In genomic region chr4:139115721-139116120, GRCm38 (mm10) we compare ENCODE assay signal across 14 mouse cellular contexts. TPM values are rescaled to one million over a fixed set of nuclear protein-coding genes. Genes with fewer than 3 reads are reported as not detected.
DNase-seq lines count a peak whose midpoint lies in the region; ATAC-seq and TF ChIP-seq lines count a peak whose summit lies in the region.
"Had no signal": no experiment of that assay in that cellular context is flagged by ENCODE, and none has a peak within 500 bp of the region (broad histone marks: within the 10 kb centered on the region; RNA-seq: fewer than 3 reads in every experiment).

No protein-coding gene starts in this region.

- H3K9ac ChIP-seq in hindbrain, embryonic 11.5 days (ENCODE audit: low read depth, low read length) = no peak overlapping the region
- no peak overlapping the region for H3K9ac ChIP-seq in hindbrain, embryonic 16.5 days (ENCODE audit: low read depth, low read length)
- no peak overlapping the region for H3K9ac ChIP-seq in liver, postnatal 0 days (replicated peaks)
- H3K9ac ChIP-seq: embryonic facial prominence, embryonic 12.5 days; neural tube, embryonic 13.5 days had no signal

- POLR2A ChIA-PET in Patski (lab: Charles Lee) = interaction anchor here (1.1 kb wide), 1 partner anchor 10 kb away, joined by 3 read pairs; no protein-coding TSS in a partner anchor

- no peak overlapping the region for H3K27ac ChIP-seq in hindbrain, embryonic 11.5 days (ENCODE audit: low read depth, low read length)
- no peak overlapping the region for H3K27ac ChIP-seq in hindbrain, embryonic 16.5 days (ENCODE audit: low read depth, low read length)
- H3K27ac ChIP-seq in liver, postnatal 0 days (ENCODE audit: low read depth) = no peak overlapping the region
- H3K27ac ChIP-seq: embryonic facial prominence, embryonic 12.5 days; neural tube, embryonic 13.5 days had no signal

- ATAC-seq in hindbrain, embryonic 11.5 days (ENCODE audit: low FRiP score) = no peak
- ATAC-seq in hindbrain, embryonic 16.5 days = no peak
- no peak for ATAC-seq in Patski
- ATAC-seq in liver, postnatal 0 days = no peak
- ATAC-seq in frontal cortex, adult (ENCODE audit: low TSS enrichment) = no peak

- CTCF ChIA-PET in Patski (lab: Charles Lee) = interaction anchor here (1.4 to 1.6 kb wide), 2 partner anchors 14 to 29 kb away, joined by 3 to 5 read pairs; no protein-coding TSS in a partner anchor

- no peaks in the 10 kb centered on the region for H3K36me3 ChIP-seq in hindbrain, embryonic 11.5 days (ENCODE audit: control insufficient read depth, insufficient read depth, low read length)
- H3K36me3 ChIP-seq in hindbrain, embryonic 16.5 days (ENCODE audit: control insufficient read depth, insufficient read depth, low read length) = no peaks in the 10 kb centered on the region
- no peaks in the 10 kb centered on the region for H3K36me3 ChIP-seq in liver, postnatal 0 days (replicated peaks; ENCODE audit: insufficient read depth, low read length)
- H3K36me3 ChIP-seq: embryonic facial prominence, embryonic 12.5 days; neural tube, embryonic 13.5 days had no signal

- WGBS in hindbrain, embryonic 11.5 days = 90% methylated on average over 5 of the region's 5 CpGs
- 88% methylated on average over 4 of the region's 5 CpGs for WGBS in hindbrain, embryonic 16.5 days
- WGBS in liver, postnatal 0 days (ENCODE audit: insufficient replicate concordance) = 91% methylated on average over 5 of the region's 5 CpGs

- no peak for TF ChIP-seq EP300 in liver, postnatal 0 days (IDR thresholded peaks at IDR 0.05; ENCODE audit: low read depth)

- in situ Hi-C loops in Patski (cut with MboI; ENCODE audit: low pct_unique_long_range_greater_than_20kb) = no loop called here

- no peak overlapping the region for H3K4me3 ChIP-seq in hindbrain, embryonic 11.5 days (ENCODE audit: low read depth, low read length)
- no peak overlapping the region for H3K4me3 ChIP-seq in hindbrain, embryonic 16.5 days (ENCODE audit: low read length)
- H3K4me3 ChIP-seq in liver, postnatal 0 days (ENCODE audit: low read depth, low read length) = no peak overlapping the region
- H3K4me3 ChIP-seq: embryonic facial prominence, embryonic 12.5 days; neural tube, embryonic 13.5 days had no signal

- peak; percentile 25 for DNase-seq in hindbrain, embryonic 11.5 days (ENCODE audit: low spot score)
- peak; percentile 50 for DNase-seq in retina, postnatal 1 day
- DNase-seq in retina, embryonic 14.5 days (ENCODE audit: low spot score) = no peak
- DNase-seq in Patski (ENCODE audit: low read depth, low spot score) = no peak
- DNase-seq in liver, postnatal 0 days = peak; percentile 45
- DNase-seq in urinary bladder, postnatal 25 days (ENCODE audit: low spot score) = no peak
- DNase-seq: kidney, adult 9 months; right cerebral cortex, postnatal 25 days; thymus, adult 2 months had no signal

- H3K27me3 ChIP-seq in hindbrain, embryonic 11.5 days (ENCODE audit: control insufficient read depth, insufficient read depth, low read length) = no peaks in the 10 kb centered on the region
- H3K27me3 ChIP-seq in hindbrain, embryonic 16.5 days (replicated peaks; ENCODE audit: control insufficient read depth, insufficient read depth, low read length) = no peaks in the 10 kb centered on the region
- H3K27me3 ChIP-seq in Patski = no peaks in the 10 kb centered on the region
- H3K27me3 ChIP-seq in liver, postnatal 0 days (ENCODE audit: insufficient read depth, low read length) = no peaks in the 10 kb centered on the region
- H3K27me3 ChIP-seq: embryonic facial prominence, embryonic 12.5 days; neural tube, embryonic 13.5 days had no signal

- no peak overlapping the region for H3K4me2 ChIP-seq in hindbrain, embryonic 11.5 days (replicated peaks; ENCODE audit: low read depth, low read length)
- H3K4me2 ChIP-seq in hindbrain, embryonic 16.5 days (ENCODE audit: low read length) = no peak overlapping the region
- no peak overlapping the region for H3K4me2 ChIP-seq in liver, postnatal 0 days (ENCODE audit: low read depth, low read length)
- H3K4me2 ChIP-seq: embryonic facial prominence, embryonic 12.5 days; neural tube, embryonic 13.5 days had no signal

- peak; percentile 50 for TF ChIP-seq CTCF in Patski (IDR thresholded peaks at IDR 0.05)
- TF ChIP-seq CTCF in liver, postnatal 0 days (IDR thresholded peaks at IDR 0.05; ENCODE audit: low read depth) = peak; percentile 59

- H3K9me3 ChIP-seq in hindbrain, embryonic 11.5 days (ENCODE audit: control insufficient read depth, low read length) = no peaks in the 10 kb centered on the region
- no peaks in the 10 kb centered on the region for H3K9me3 ChIP-seq in hindbrain, embryonic 16.5 days (ENCODE audit: control insufficient read depth, low read length)
- no peaks in the 10 kb centered on the region for H3K9me3 ChIP-seq in liver, postnatal 0 days (ENCODE audit: low read length)
- H3K9me3 ChIP-seq: embryonic facial prominence, embryonic 12.5 days; neural tube, embryonic 13.5 days had no signal

- H3K4me1 ChIP-seq in hindbrain, embryonic 11.5 days (replicated peaks; ENCODE audit: control insufficient read depth, insufficient read depth, low read length) = no peaks in the 10 kb centered on the region
- no peaks in the 10 kb centered on the region; the same call in 1 of the 2 replicates for H3K4me1 ChIP-seq in hindbrain, embryonic 16.5 days (ENCODE audit: control insufficient read depth, insufficient read depth, low read depth, low read length)
- peaks cover 47% of the 10 kb centered on the region for H3K4me1 ChIP-seq in liver, postnatal 0 days (ENCODE audit: insufficient read depth)

RNA-seq across cellular contexts. Expression of gene Minos1, which starts 15.2 kb away (rescaled TPM):
- polyA plus RNA-seq in hindbrain, embryonic 11.5 days (2014; fragmentation: Nextera tagmentation; extraction: Ambion mirVana) = 399 TPM in 2 replicates
- polyA plus RNA-seq in hindbrain, embryonic 16.5 days (2015; fragmentation: Nextera tagmentation; extraction: Ambion mirVana) = 342 and 378 TPM in 2 replicates
- polyA plus RNA-seq in Patski (2021) = 286 TPM
- polyA plus RNA-seq in liver, postnatal 0 days (2015; fragmentation: Nextera tagmentation; extraction: Ambion mirVana) = 384 and 387 TPM in 2 replicates

RNA-seq across cellular contexts. Expression of gene Nbl1, which starts 22.9 kb away (rescaled TPM):
- polyA plus RNA-seq in hindbrain, embryonic 11.5 days (2014; fragmentation: Nextera tagmentation; extraction: Ambion mirVana) = 17.2 and 19.6 TPM in 2 replicates
- 43.7 and 57.7 TPM in 2 replicates for polyA plus RNA-seq in hindbrain, embryonic 16.5 days (2015; fragmentation: Nextera tagmentation; extraction: Ambion mirVana)
- 55.7 TPM for polyA plus RNA-seq in Patski (2021)
- 3.0 and 3.1 TPM in 2 replicates for polyA plus RNA-seq in liver, postnatal 0 days (2015; fragmentation: Nextera tagmentation; extraction: Ambion mirVana)

RNA-seq across cellular contexts. Expression of gene Htr6, which starts 40.4 kb away (rescaled TPM):
- polyA plus RNA-seq in hindbrain, embryonic 11.5 days (2014; fragmentation: Nextera tagmentation; extraction: Ambion mirVana) = not detected in 2 replicates
- polyA plus RNA-seq in hindbrain, embryonic 16.5 days (2015; fragmentation: Nextera tagmentation; extraction: Ambion mirVana) = 0.64 and 0.66 TPM in 2 replicates
- polyA plus RNA-seq in Patski (2021) = 0.05 TPM
- not detected in 2 replicates for polyA plus RNA-seq in liver, postnatal 0 days (2015; fragmentation: Nextera tagmentation; extraction: Ambion mirVana)
- polyA plus RNA-seq: heart, embryonic 14.5 days; thymus, adult 2 months had no signal

Comparison
In these comparisons a context has a peak if more than half of its experiments do, and no peak if none do; other contexts are left out.
1. DNase-seq: peak in hindbrain, embryonic 11.5 days (single experiment), retina, postnatal 1 day (single experiment) and liver, postnatal 0 days (single experiment); none in retina, embryonic 14.5 days (single experiment), Patski (single experiment) and urinary bladder, postnatal 25 days (single experiment).